Mouse (Mus musculus): ENCODE measurements at regions not wholly inside any gene's neighbourhood (a gene's known extent, or its start where the extent isn't known, plus 50 kb on each side); places are given as distances from the start of the nearest gene placed in this dataset.

GRCm38 (mm10) chr2:74122937-74123336 is 211.8 kb upstream of the Atp5g3 start:
- DNase-seq (ENCODE audit: low spot score) = no peak
- Histone ChIP-seq H3K36me3 (ENCODE audit: control insufficient read depth, insufficient read depth, low read length) (no peaks in the 10 kb centered on the region), H3K9me3 (ENCODE audit: control insufficient read depth, low read length) (no peaks in the 10 kb centered on the region), H3K4me3 (ENCODE audit: low read depth, low read length) (no peak overlapping the region), H3K4me1 (replicated peaks; ENCODE audit: control insufficient read depth, insufficient read depth, low read length) (no peaks in the 10 kb centered on the region; the same call in 1 of the 2 replicates), H3K4me2 (ENCODE audit: low read depth, low read length, severe bottlenecking) (no peak overlapping the region), H3K9ac (ENCODE audit: low read length) (no peak overlapping the region), H3K27ac (ENCODE audit: low read depth, low read length) (no peak overlapping the region), H3K27me3 (ENCODE audit: control insufficient read depth, insufficient read depth, low read length) (no peaks in the 10 kb centered on the region)
- WGBS = 53% methylated on average over 2 of the region's 2 CpGs
- no peak for ATAC-seq (replicated peaks; ENCODE audit: low FRiP score)

- no peak overlapping the region for H3K27ac ChIP-seq (ENCODE audit: low read depth, low read length)
- no peaks in the 10 kb centered on the region for H3K36me3 ChIP-seq (ENCODE audit: control insufficient read depth, insufficient read depth, low read length)
- no peak overlapping the region for H3K4me2 ChIP-seq (ENCODE audit: low read depth, low read length, severe bottlenecking)
- no peak for DNase-seq (ENCODE audit: low spot score)
- no peaks in the 10 kb centered on the region for H3K27me3 ChIP-seq (ENCODE audit: control insufficient read depth, insufficient read depth, low read length)
- H3K4me1 ChIP-seq (replicated peaks; ENCODE audit: control insufficient read depth, insufficient read depth, low read length) = no peaks in the 10 kb centered on the region; the same call in 1 of the 2 replicates
- H3K9me3 ChIP-seq (ENCODE audit: control insufficient read depth, low read length) = no peaks in the 10 kb centered on the region
- WGBS = 49% methylated on average over 10 of the region's 10 CpGs
- no peak for ATAC-seq (replicated peaks; ENCODE audit: low FRiP score)
- no peak overlapping the region for H3K4me3 ChIP-seq (ENCODE audit: low read depth, low read length)
- no peak overlapping the region for H3K9ac ChIP-seq (ENCODE audit: low read length)
Measured at GRCm38 (mm10) chr2:74120051-74120450, 208.9 kb upstream of the Atp5g3 start.

- no peak for DNase-seq (ENCODE audit: low spot score)
Measured at GRCm38 (mm10) chr2:74119167-74119937, 208.2 kb upstream of the Atp5g3 start.

GRCm38 (mm10) chr2:74106472-74106871 is 195.3 kb upstream of the Atp5g3 start:
- H3K9me3 ChIP-seq (ENCODE audit: control insufficient read depth, low read length) = no peaks in the 10 kb centered on the region
- H3K4me3 ChIP-seq (ENCODE audit: low read depth, low read length) = no peak overlapping the region

More at GRCm38 (mm10) chr2:74119167-74119937, 208.2 kb upstream of the Atp5g3 start:
- Histone ChIP-seq H3K4me1 (replicated peaks; ENCODE audit: control insufficient read depth, insufficient read depth, low read length) (no peaks in the 10 kb centered on the region; the same call in 1 of the 2 replicates), H3K27ac (ENCODE audit: low read depth, low read length) (no peak overlapping the region), H3K27me3 (ENCODE audit: control insufficient read depth, insufficient read depth, low read length) (no peaks in the 10 kb centered on the region), H3K9ac (ENCODE audit: low read length) (no peak overlapping the region), H3K9me3 (ENCODE audit: control insufficient read depth, low read length) (no peaks in the 10 kb centered on the region), H3K36me3 (ENCODE audit: control insufficient read depth, insufficient read depth, low read length) (no peaks in the 10 kb centered on the region), H3K4me2 (ENCODE audit: low read depth, low read length, severe bottlenecking) (no peak overlapping the region), H3K4me3 (ENCODE audit: low read depth, low read length) (no peak overlapping the region)
- no peak for ATAC-seq (replicated peaks; ENCODE audit: low FRiP score)
- 65% methylated on average over 17 of the region's 17 CpGs for WGBS

GRCm38 (mm10) chr2:74099671-74100372 is 188.7 kb upstream of the Atp5g3 start:
- no peak overlapping the region for H3K4me2 ChIP-seq (ENCODE audit: low read depth, low read length, severe bottlenecking)
- ATAC-seq (replicated peaks; ENCODE audit: low FRiP score) = no peak
- no peak overlapping the region for H3K9ac ChIP-seq (ENCODE audit: low read length)
- WGBS = 89% methylated on average over 9 of the region's 9 CpGs
- no peaks in the 10 kb centered on the region for H3K4me1 ChIP-seq (replicated peaks; ENCODE audit: control insufficient read depth, insufficient read depth, low read length)
- H3K9me3 ChIP-seq (ENCODE audit: control insufficient read depth, low read length) = no peaks in the 10 kb centered on the region
- no peak overlapping the region for H3K27ac ChIP-seq (ENCODE audit: low read depth, low read length)
- H3K36me3 ChIP-seq (ENCODE audit: control insufficient read depth, insufficient read depth, low read length) = no peaks in the 10 kb centered on the region
- no peak overlapping the region for H3K4me3 ChIP-seq (ENCODE audit: low read depth, low read length)
- DNase-seq (ENCODE audit: low spot score) = no peak
- no peaks in the 10 kb centered on the region for H3K27me3 ChIP-seq (ENCODE audit: control insufficient read depth, insufficient read depth, low read length)

More at GRCm38 (mm10) chr2:74106472-74106871, 195.3 kb upstream of the Atp5g3 start:
- Histone ChIP-seq H3K27me3 (ENCODE audit: control insufficient read depth, insufficient read depth, low read length) (no peaks in the 10 kb centered on the region), H3K9ac (ENCODE audit: low read length) (no peak overlapping the region), H3K36me3 (ENCODE audit: control insufficient read depth, insufficient read depth, low read length) (no peaks in the 10 kb centered on the region), H3K4me1 (replicated peaks; ENCODE audit: control insufficient read depth, insufficient read depth, low read length) (no peaks in the 10 kb centered on the region), H3K4me2 (ENCODE audit: low read depth, low read length, severe bottlenecking) (no peak overlapping the region), H3K27ac (ENCODE audit: low read depth, low read length) (no peak overlapping the region)
- DNase-seq (ENCODE audit: low spot score) (no peak), ATAC-seq (replicated peaks; ENCODE audit: low FRiP score) (no peak)
- WGBS = 89% methylated on average over 4 of the region's 4 CpGs

- Histone ChIP-seq H3K4me3 (ENCODE audit: low read depth, low read length) (no peak overlapping the region), H3K9me3 (ENCODE audit: control insufficient read depth, low read length) (no peaks in the 10 kb centered on the region), H3K27ac (ENCODE audit: low read depth, low read length) (no peak overlapping the region), H3K4me1 (replicated peaks; ENCODE audit: control insufficient read depth, insufficient read depth, low read length) (no peaks in the 10 kb centered on the region), H3K4me2 (ENCODE audit: low read depth, low read length, severe bottlenecking) (no peak overlapping the region), H3K27me3 (ENCODE audit: control insufficient read depth, insufficient read depth, low read length) (no peaks in the 10 kb centered on the region), H3K9ac (ENCODE audit: low read length) (no peak overlapping the region), H3K36me3 (ENCODE audit: control insufficient read depth, insufficient read depth, low read length) (no peaks in the 10 kb centered on the region)
- ATAC-seq (replicated peaks; ENCODE audit: low FRiP score) = no peak
- 77% methylated on average over 2 of the region's 2 CpGs for WGBS
- DNase-seq (ENCODE audit: low spot score) = no peak
Measured at GRCm38 (mm10) chr2:74096809-74097208, 185.7 kb upstream of the Atp5g3 start.

- no peaks in the 10 kb centered on the region for H3K36me3 ChIP-seq (ENCODE audit: control insufficient read depth, insufficient read depth, low read length)
- no peak overlapping the region for H3K9ac ChIP-seq (ENCODE audit: low read length)
- no peaks in the 10 kb centered on the region for H3K9me3 ChIP-seq (ENCODE audit: control insufficient read depth, low read length)
- ATAC-seq (replicated peaks; ENCODE audit: low FRiP score) (no peak), DNase-seq (ENCODE audit: low spot score) (no peak)
- no peak overlapping the region for H3K4me3 ChIP-seq (ENCODE audit: low read depth, low read length)
- no peaks in the 10 kb centered on the region for H3K4me1 ChIP-seq (replicated peaks; ENCODE audit: control insufficient read depth, insufficient read depth, low read length)
- 88% methylated on average over 7 of the region's 7 CpGs for WGBS
- no peaks in the 10 kb centered on the region for H3K27me3 ChIP-seq (ENCODE audit: control insufficient read depth, insufficient read depth, low read length)
- no peak overlapping the region for H3K27ac ChIP-seq (ENCODE audit: low read depth, low read length)
- H3K4me2 ChIP-seq (ENCODE audit: low read depth, low read length, severe bottlenecking) = no peak overlapping the region
Measured at GRCm38 (mm10) chr2:74093494-74093893, 182.4 kb upstream of the Atp5g3 start.

GRCm38 (mm10) chr2:74087375-74087774 is 176.2 kb upstream of the Atp5g3 start:
- ATAC-seq (replicated peaks; ENCODE audit: low FRiP score) = no peak
- Histone ChIP-seq H3K9ac (ENCODE audit: low read length) (no peak overlapping the region), H3K9me3 (ENCODE audit: control insufficient read depth, low read length) (no peaks in the 10 kb centered on the region), H3K4me3 (ENCODE audit: low read depth, low read length) (no peak overlapping the region), H3K27ac (ENCODE audit: low read depth, low read length) (no peak overlapping the region), H3K36me3 (ENCODE audit: control insufficient read depth, insufficient read depth, low read length) (no peaks in the 10 kb centered on the region), H3K4me2 (ENCODE audit: low read depth, low read length, severe bottlenecking) (no peak overlapping the region), H3K4me1 (replicated peaks; ENCODE audit: control insufficient read depth, insufficient read depth, low read length) (no peaks in the 10 kb centered on the region), H3K27me3 (ENCODE audit: control insufficient read depth, insufficient read depth, low read length) (no peaks in the 10 kb centered on the region; the same call in 1 of the 2 replicates)
- 86% methylated on average over 3 of the region's 3 CpGs for WGBS
- DNase-seq (ENCODE audit: low spot score) = no peak
